Mouse (Mus musculus) left cerebral cortex, adult 9 months (tissue): ENCODE data around the gene Crp.

Source experiments
- DNase-seq, 2 experiments: peaks; one replicate each; pipeline ENCODE4 v3.0.0; 2022; ENCODE audit warnings: low spot score in 2 of 2

Gene Crp

GRCm38 (mm10) chr1:172711962-172712361, 14.1 kb downstream of the Crp start:
- no peak for DNase-seq

GRCm38 (mm10) chr1:172751241-172751640, 53.4 kb downstream of the Crp start:
- DNase-seq, result peak in 1 of 2 experiments; percentile 14

GRCm38 (mm10) chr1:172755151-172755550, 57.3 kb downstream of the Crp start:
- DNase-seq, result no peak

- DNase-seq, result peak in 1 of 2 experiments; percentile 7
These were observed 61.7 kb downstream of the Crp start for GRCm38 (mm10) chr1:172759525-172759924.

- no peak for DNase-seq
These were observed 81.3 kb downstream of the Crp start for GRCm38 (mm10) chr1:172779195-172779594.

GRCm38 (mm10) chr1:172785322-172785721, 87.5 kb downstream of the Crp start:
- DNase-seq, result no peak

GRCm38 (mm10) chr1:172785886-172786285, 88.0 kb downstream of the Crp start:
- no peak for DNase-seq

GRCm38 (mm10) chr1:172828975-172829374, 131.1 kb downstream of the Crp start:
- no peak for DNase-seq

- DNase-seq, result no peak
These were observed 149.3 kb downstream of the Crp start for GRCm38 (mm10) chr1:172847044-172847761.

- DNase-seq, result no peak
These were observed 150.3 kb downstream of the Crp start for GRCm38 (mm10) chr1:172848171-172848570.

- no peak for DNase-seq
These were observed 177.4 kb downstream of the Crp start for GRCm38 (mm10) chr1:172875265-172875664.

GRCm38 (mm10) chr1:172876675-172877074, 178.8 kb downstream of the Crp start:
- DNase-seq, result no peak
